Mouse (Mus musculus) hindlimb bud, embryonic 11.5 days (tissue): ENCODE data around the gene Carnmt1.

Source experiments
- DNase-seq: peaks from one replicate; pipeline ENCODE4 v3.0.0-alpha.2; 2012; ENCODE audit warnings: low read depth, low spot score; ENCODE audit errors: extremely low spot score

The Carnmt1 gene

DNA sequence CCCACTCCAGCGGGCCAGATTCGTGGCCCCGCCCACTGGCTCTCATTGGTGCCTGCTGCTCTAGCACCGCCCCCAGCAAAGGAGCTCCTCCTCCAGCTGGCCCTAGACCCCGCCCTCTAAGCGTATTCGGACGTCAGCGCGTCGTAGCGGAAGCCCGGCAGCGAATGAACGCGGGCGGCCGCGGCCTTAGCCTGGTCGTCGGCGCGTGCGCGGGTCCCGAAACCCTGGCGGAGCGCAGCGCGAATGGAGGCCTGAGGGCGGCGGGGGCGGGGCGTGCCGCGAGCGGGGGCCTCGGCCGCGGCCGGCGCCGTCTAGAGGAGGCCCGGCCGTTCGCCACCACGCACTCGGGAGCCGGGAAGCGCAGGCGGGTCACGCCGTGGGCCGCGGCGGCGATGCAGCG is at the start of gene Carnmt1:
Gene Carnmt1 (plus strand): TSS at position 157 of the 400 bp plus-strand sequence.
- DNase-seq, result peak; percentile 90

DNA sequence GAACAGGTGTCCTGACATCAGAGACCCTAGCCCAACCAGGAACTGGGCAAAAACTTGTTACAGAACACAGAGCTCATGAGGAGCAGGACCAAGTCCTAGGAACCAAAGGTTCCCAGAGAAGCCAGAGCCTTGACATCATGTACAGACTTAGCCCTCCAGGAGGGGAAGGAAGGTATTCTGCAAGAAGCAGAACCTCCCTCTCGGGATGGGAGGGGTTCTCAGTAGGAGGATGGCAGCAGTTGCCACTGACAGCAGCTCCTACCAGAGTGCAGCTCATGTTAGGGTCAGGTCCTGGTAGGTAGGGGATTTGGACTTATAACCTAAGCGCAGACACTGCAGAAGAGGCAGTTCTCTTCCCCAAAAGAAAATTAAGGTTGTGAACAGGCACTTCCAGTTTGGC is 46.7 kb upstream of the Carnmt1 start:
- DNase-seq, result no peak

DNA sequence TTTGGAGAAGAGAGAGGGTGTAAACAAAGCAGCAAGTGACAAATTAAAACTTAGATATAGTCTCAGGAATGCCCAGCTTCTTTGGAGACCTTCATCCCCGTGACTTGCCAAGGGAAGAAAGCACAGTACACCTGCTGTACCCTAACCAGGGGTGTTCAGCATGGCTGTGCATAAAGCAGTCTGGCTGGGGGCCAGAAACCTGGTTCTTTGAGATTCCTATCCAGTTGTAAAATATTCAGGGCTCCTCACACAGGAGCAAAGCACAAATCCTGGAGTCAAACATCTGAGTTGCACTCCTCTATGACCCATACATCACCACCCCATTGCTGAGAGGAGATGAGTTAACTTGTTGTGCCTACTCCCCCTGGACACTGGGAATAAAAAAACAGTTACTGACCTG is 41.0 kb upstream of the Carnmt1 start:
- no peak for DNase-seq

DNA sequence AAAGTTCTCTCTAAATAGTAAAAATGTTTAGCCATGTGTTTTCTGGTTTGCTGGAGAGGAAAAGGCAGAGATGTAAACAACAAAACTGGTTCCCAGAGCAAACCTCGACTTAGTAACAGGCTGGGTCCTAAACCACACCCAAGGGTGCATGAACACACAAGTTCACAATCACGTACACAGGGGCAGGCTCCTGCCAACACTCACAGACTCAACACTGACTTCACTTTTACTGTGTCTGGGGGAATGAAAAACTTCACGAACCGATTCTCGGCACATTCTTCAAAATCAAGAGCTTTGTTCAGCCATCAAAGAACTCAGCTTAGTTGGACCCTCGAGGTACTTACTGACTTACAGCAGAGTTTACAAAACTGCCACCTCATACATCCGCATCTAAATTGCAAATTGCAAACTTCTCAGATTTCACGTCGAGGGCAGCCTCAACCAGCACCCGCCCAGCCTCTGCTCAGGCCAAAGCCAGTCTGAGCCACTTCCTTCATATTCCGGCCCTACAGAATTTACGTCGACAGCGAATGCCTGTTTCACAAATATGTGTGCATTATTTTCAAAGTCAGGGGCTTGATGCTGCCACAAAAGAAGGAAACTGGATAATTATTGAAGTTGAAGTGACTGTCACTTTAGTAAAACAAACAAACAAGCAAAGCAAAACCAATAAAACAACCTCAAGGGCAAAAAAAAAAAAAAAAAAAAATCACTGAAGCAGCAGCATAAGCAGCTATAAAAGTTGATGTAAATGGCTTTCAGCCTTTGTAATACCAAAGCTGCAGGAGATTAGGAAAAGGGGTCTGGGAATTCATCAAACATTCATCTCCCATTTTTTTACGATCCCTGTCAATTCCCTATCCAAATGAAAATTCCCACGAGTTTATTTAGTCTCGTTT is 40.1 kb upstream of the Carnmt1 start:
- no peak for DNase-seq

DNA sequence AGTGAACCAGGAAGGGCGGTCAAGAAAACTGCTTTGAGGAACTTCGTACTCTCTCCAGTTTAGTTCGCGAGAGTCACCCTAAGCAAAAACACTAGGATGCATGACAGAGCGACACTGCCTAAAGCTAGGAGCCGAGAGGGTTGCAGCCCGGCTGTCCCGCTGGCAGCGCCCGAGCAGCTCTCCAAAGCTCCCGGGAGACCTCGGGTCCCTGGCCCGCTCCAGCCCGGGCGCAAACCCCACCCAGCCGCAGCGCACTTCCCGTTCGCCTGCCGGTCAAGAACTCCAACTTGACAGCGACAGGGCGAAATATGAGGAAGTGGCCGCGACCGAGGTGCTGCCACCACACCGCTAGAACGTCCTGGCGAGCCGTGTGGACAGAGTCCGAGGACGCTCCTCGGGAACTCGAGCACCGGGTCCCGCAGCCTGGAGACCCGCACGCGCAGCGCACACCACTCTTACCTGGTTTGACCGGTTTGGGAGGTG is 39.4 kb upstream of the Carnmt1 start:
- no peak for DNase-seq

DNA sequence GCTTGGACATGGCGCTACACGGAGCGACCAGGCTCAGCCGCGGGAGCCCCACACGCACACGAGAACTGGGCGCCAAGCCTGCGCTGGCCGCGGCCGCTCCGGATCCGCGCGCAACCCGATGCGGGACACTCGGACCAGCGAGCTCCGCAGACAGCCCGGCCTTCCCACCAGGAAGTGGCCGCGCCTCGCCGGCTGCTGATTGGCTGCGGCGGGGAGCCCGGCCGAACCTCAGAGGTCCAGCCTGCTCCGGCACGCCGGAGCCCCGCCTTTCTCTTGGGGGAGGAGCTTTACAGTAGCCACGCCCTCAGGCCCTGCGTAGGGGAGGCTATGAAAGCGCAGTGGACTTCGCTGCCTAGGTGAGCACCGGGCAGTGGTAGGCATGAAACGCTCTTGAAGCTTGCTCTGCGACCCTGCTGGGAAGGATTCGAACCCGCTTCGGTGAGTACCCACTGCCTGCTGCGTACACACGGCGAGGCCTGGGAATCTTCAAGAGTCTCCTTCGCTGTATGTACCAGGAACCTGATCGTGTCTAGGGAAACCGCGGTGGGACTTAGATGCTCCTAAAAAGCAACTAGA is 38.8 kb upstream of the Carnmt1 start, which contains the start of the genes Ostf1 and Nmrk1:
Gene Ostf1 (minus strand): TSS at position 180 of the 576 bp plus-strand sequence.
Gene Nmrk1 (plus strand): TSS at position 307 of the 576 bp plus-strand sequence.
- DNase-seq, result peak; percentile 78

DNA sequence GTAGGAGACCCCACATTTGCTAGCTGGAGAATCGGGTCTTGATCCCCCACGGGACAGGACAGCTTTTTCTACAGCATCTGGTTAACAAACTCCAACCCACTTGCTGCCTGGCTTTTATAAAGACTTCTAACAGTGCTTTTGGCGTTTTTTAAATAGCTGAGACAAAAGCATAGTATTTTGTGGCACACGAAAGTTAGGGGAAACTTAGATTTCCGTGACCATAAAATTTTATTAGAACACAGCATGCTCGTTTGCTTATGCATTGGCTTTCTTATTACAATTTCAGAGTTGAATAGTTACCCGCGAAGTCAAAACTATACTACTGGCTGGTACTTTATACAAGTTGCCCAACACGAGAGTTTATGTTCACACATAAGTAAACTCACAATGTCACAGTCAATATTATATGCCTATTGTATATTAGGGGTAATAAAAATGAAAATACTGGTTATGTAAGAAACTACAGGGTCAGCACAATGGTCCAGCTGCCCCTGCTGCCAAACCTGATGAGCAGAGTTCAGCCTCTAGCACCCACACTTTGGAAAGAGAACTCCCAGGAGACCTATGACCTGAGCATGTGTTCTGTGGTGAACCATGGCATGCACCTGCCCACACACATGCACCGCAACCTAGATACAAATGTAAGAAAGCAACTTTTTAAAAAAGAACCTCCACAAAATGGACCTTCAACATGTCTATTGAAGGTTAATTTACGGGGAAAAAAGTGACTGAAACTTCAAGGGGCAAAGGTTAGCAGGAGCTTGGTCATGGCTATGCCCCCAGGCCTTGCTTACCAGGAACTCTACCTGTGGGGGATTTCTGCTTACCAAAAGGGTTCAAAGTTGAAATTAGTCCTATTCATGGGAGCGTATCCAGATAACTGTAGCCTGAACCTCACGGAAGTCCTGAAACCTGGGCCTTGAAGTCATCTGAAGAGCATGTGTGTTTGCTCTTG is 38.1 kb upstream of the Carnmt1 start:
- DNase-seq, result no peak

DNA sequence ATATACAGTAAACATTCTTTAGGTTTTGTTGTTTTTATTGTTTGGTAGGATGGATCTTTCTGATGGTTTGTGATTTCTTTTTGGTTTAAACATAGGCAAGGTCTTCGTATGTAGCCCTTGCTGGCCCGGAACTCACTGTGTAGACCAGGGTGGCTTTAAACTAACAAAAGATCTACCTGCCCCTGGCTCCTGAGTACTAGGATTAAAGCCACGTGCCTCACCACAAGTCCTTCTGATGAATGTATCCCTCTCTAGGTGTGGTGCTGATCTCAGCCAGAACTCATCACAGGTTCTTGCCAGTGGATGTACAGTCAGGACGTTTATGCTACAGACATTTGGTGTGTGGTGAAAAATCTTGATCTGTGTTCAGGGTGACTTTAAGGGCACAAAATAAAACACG is 32.6 kb upstream of the Carnmt1 start:
- no peak for DNase-seq

DNA sequence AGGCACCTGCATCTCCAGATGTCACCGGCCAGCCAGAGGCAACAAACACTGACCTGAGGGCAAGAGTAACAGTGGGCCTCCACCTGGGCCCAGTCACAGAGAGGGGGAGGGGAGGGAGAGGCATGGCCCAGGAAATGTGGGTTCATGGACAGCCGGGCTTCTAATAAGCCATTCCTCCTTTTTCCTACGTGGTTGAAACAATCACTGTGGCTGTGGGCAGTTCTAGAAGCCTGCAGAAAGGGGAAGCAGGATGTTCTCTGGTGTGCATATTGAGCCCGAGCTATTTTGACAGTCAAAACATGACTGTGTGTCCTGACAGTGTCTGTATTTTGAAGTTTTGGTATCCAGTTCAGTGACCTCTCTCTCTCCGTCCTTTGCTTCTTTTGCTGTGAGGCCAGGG is 31.6 kb upstream of the Carnmt1 start:
- DNase-seq, result no peak

DNA sequence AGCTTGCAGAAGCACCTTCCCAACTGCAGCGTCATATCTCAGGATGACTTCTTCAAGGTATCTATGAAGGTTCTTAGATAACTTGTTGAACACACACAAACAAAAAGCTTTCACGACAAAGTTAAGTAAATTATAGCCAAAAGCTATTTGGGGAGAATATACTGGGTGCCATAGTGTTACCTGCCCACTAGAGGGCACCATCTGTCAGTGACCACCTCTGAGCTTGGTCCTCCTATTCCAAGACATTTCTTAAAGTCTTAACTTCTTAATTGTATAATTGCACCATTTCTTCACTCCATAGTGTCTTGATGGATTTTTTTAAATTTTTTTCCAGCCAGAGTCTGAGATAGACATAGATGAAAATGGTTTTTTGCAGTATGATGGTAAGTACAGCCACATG is 31.0 kb upstream of the Carnmt1 start:
- no peak for DNase-seq

DNA sequence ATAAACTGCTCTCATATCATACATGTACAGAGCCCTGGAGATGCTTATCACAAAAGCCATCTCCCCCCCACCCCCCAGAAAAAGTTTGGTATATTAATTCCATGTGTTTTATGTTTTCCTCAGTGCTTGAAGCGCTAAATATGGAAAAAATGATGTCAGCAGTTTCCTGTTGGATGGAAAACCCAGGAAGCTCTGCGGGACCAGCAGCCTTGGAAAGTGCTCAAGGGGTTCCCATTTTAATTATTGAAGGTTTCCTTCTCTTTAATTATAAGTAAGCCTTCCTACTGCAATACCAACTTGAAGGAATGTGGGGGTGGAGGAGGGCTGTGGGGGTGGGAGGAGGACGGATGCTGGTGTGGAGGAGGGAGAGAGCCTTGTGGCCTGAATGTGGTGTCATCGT is 29.6 kb upstream of the Carnmt1 start:
- DNase-seq, result no peak

DNA sequence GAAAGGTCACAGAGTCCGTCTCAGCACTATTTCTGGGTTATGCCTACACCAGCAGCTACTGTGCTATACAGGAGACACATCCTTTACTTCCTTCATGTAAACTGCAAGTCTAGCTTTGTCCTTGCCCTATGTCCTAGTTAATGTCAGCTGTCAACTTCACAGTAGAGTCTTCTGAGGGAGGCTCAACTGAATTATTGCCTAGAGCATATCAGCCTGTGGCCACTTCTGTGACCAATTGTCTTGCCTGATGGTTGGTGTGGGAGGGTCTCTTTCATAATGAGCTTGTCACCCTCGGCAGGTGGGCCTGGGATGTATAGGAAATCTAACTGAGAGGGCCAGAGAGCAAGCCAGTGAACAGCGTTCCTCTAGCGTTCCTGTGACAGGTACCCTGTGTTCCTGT is 27.2 kb upstream of the Carnmt1 start:
- no peak for DNase-seq

DNA sequence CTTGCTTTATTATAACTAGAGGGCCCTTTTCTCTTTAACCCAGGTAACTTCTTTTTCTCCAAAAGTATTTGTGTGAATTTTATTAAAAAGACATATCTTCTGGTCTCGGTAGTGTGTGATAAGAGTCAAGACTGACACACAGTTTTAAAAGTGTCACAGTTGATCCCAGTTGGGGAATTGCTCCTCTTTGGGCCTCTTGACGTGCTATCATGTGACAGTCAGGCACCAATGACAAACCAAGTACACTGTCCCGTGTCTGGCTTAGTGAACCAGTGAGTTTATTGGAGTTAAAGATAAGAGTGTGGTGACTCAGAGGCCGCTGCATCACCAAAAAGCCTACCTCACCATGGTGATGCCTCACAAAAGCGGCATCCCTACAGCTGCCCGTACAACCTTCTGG is 26.5 kb upstream of the Carnmt1 start:
- DNase-seq, result no peak

DNA sequence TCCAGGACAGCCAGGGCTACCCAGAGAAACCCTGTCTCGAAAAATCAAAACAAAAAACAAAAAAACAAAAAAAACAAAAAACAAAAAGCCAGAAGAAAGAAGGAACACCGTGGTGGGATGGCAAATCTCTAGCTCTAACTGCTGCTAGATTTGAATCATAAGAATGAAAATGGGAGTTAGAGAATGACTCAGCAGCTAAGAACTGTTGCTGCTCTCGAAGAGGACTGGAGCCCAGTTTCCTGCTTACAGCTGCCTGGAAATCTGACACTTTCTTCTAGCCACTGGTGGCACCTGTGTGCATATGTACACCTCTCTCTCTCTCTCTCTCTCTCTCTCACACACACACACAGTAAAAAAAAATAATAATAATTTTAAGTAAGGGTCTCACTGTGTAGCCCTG is 24.2 kb upstream of the Carnmt1 start:
- DNase-seq, result no peak

DNA sequence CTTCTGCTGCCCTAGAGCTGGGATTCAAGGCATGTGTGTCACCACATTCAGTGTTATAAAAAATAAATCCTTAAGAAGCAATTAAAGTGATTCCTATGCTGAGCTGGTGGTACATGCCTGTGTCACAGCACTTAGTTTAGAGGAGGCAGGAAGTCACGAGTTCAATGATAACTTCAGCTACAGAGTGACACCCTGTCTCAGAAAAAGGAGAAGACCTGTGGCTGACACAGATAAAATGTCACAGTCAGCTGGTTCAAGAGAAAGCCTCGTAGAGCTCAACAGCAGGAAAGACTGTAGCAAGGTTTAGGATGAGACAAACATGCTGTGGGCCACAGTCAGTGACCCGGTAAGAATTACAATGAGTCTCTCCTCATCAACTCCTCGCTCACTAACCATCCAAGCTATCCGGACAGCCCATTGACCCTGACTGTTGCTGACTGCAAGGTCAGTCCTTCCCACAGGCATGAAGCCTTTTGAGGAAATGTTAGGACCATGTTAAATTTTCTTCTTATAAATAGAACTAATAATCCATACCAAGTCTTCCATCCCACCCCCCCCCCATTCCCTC is 23.6 kb upstream of the Carnmt1 start:
- no peak for DNase-seq

DNA sequence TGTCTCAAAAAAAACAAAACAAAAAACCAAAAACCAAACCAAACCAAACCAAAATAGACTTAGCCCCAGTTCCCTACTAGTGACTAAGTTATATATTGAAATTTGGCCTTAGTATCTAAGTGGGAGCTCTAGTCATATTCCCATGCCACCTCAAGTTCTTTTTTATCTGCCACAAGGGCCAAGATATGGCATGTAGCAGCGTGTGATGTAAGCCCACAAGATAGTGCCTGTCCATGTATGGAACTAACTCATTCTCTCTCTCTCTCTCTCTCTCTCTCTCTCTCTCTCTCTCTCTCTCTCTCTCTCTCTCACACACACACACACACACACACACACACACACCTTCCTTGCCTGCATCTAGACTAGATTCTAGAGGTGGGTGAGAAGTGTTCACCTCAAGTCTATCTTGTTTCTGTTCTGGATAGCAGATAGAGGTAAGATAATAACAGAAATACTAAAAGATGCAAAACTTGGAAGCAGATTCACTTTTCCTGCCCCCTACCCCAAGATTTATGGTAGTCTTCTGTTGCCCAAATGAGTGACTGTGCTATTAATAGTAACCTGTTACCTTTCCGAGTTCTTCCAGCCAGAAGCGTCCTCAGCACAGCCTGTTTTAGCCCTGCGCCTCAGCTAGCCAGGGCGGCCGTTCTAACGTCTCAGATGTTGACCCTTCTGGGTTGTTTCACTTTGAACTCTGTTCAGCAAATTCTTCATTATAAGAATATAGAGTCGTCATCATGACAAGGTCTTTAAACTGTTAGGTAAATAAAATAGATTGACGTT is 22.6 kb upstream of the Carnmt1 start:
- DNase-seq, result no peak

DNA sequence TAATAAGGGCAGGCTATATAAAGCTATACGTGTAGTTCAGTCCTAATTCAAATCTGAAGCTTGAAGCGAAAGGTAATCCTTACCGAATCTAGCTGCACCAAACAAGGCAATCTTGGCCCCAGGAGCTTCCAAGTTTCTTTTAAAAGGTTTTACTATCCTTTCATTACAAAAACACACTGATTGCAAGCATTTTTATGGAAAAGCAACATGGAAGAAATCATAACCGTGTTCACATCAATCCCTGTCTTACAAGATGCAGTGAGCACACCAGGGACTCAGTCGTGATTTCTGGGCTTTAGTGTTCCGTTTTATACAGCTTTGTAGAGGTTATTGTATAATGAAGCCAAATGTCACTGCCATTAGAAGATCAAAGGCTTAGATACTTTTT is 22.0 kb upstream of the Carnmt1 start:
- no peak for DNase-seq

DNA sequence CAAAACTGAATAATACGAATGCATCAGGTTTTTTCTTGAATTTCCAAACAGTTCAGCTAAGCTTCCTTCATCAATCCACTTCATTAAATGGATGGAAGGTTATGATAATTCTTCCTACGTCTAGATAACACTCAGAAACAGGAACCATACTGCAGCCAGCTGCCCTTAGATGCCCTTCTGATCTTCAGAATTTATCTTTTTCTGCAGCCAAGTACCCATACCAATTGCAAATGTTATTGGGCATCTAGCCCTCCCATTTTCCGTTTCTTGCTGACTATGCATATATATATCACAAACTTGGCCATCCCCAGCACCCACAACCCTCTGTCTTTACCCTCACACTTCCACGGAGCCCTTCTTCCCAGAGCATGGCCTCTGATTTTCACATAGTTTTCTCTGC is 20.6 kb upstream of the Carnmt1 start:
- DNase-seq, result no peak

DNA sequence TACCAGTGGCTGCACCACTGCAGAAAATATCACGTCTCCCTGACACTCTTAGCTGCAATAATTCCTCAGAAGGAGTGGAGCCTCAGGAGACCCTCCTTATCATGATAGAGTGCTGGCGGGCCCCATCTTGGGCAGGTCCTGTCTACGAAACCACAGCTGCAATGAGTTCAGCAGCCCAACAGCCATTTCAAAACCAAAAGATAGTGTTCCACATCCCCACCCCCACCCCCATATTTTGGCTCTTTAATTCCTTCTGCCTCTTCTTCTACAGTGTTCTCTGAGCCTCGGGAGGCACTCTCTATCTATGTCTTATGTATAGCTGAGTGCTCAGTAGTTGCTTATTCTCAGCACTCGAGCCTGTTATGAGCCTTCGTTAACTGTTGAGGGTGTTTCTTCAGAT is 20.1 kb upstream of the Carnmt1 start:
- no peak for DNase-seq

DNA sequence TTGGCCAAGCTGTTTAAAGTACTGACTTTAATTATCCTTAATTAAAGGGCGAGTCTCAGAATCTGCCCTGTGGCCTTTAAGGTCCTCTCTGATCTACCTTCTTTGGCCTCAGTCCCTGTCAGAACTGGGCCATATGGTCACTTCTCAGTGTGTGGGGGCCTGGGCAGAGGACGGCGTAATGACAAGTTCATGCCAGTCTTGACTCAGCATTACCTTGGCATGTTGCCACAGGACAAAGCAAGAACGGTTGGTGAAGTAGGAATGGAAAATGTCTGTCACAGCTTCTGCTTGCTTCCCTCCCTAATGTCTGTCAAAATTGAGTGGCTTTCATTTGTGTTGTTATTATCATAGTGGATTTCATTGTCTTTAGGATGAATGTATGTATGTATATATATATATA is 18.0 kb upstream of the Carnmt1 start:
- no peak for DNase-seq
